Comparison of ENCODE assay signal across 17 mouse cellular contexts in the genomic region with DNA sequence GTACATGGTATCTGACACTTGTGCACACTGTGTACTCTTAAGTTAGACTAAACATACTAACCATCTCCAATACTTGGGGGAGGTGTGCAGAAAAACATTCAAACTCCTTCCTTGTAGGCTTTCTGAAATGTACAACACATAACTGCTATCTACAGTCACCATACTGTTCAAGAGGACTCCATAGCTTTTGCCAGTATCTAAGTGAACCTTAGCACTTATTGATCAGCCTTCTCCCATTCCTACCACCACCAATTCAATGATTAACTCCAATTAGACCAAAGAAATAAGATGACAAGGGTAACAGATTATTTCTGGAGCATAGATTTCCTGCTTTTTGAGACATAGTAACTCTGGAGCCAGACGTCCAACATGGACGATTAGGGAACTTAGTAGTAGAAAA.
"Had no signal": no experiment of that assay in that cellular context is flagged by ENCODE, and none has a peak within 500 bp of the region (broad histone marks: within the 10 kb centered on the region; RNA-seq: fewer than 3 reads in every experiment).

No protein-coding gene starts in this region.

- DNase-seq: kidney, adult 18-20 months; kidney, adult 9 months; kidney, postnatal 14 days; kidney, postnatal 4 days; lung, adult 2 months; lung, postnatal 14 days; lung, postnatal 4 days; midbrain, embryonic 14.5 days; right cerebral cortex, adult 18-20 months; right cerebral cortex, postnatal 14 days; right cerebral cortex, postnatal 4 days; spleen, adult 18-20 months; thymus, adult 18-20 months; thymus, postnatal 14 days; thymus, postnatal 4 days had no signal

- H3K4me2 ChIP-seq: midbrain, embryonic 11.5 days had no signal

- ATAC-seq: inflammation-experienced regulatory T-cells, adult 6 months had no signal
